Mouse (Mus musculus) thymus, postnatal 4 days (tissue): Measurements from ENCODE around the gene Cyp3a13.
"Not testable (repeated sequence)": the region's sequence is repeated elsewhere in the genome, so short reads cannot be mapped to it uniquely, and the experiment has no call there.

ENCODE experiments used
- DNase-seq: peaks from one replicate; pipeline ENCODE4 v3.0.0; 2021

The Cyp3a13 gene

DNA sequence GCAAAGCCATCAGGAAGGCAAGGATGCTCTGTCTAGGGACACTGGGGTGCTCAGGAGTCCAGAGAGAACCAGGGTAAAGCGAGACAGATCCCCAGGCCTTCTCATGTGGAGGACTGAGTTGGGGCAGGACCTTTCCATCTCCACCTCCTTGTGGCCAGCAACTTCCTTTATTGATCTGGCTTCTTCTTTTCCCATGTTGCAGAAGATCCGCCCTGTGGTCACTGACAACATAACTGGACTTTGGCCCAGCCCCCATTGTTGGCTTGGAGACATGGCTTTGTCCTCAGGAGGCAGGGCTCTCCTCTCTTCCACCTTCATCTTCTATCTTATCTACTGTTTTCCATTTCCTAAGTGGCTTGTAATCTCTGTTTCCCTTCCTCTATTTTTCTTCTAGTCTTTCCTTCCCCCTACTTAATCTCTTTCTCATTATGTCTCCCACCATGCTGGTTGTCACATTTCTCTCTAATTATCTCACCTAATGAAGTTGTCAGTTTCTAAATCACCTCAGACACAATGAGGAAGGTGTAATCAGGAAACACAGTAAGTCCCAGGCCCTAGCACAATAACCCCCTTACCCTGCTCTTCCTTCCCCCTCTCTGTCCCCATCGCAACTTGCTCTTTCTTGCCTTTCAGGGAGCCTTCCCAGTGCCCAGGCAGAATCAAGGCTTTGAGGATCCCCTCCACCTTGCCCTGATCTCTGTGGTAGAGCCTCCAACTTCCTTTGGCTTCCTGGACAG is 49.6 kb downstream of the Cyp3a13 start, which contains the start of gene Pilrb2:
Pilrb2 (minus strand) TSS at position 172 of the 737 bp plus-strand sequence.
- DNase-seq: not testable (repeated sequence)

DNA sequence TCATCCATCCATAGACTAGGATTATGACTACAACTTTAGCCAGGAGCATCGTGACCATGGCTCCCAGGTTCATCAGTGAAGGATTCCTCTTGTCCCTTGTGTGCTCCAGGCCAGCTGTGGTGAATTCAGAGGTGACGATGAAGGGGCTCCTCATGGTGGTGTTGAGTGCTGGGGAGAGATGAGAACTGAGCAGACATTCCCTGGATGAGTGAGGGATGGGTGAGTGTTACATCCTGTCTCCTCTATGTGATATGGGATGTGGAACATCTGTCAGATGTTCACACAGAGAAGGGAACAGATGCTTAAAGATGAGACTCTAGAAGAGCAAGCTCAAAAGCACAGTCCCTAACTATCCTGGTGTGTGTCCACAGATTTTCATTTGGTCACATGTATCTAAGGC is 52.8 kb downstream of the Cyp3a13 start:
- DNase-seq: not testable (repeated sequence)

DNA sequence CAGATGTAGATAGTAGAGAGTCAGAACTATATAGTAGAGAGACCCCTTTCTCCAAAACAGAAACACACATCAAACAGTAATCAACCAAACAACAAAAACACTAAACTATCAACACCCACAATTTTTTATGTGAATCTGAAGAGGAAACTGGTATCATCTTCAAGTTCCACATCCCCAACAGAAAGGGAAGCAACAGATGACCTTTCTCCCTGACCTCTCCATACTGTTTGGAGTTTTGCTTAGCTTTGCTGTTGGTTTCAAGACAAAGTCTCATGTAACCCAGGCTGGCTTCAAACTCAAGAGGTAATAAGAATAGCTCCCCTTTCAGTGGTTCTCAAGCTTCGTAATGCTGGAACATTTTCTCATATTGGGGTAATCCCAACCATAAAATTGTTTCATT is 57.4 kb downstream of the Cyp3a13 start:
- DNase-seq: not testable (repeated sequence)

GRCm38 (mm10) chr5:137857960-137858710 is 63.3 kb downstream of the Cyp3a13 start, which contains the start of gene Pilrb1:
Pilrb1 (minus strand) TSS chr5:137858106.
- not testable (repeated sequence) for DNase-seq

GRCm38 (mm10) chr5:137856870-137857269 is 64.5 kb downstream of the Cyp3a13 start:
- DNase-seq: not testable (repeated sequence)

- DNase-seq: not testable (repeated sequence)
These were observed 66.5 kb downstream of the Cyp3a13 start for GRCm38 (mm10) chr5:137854907-137855306.

DNA sequence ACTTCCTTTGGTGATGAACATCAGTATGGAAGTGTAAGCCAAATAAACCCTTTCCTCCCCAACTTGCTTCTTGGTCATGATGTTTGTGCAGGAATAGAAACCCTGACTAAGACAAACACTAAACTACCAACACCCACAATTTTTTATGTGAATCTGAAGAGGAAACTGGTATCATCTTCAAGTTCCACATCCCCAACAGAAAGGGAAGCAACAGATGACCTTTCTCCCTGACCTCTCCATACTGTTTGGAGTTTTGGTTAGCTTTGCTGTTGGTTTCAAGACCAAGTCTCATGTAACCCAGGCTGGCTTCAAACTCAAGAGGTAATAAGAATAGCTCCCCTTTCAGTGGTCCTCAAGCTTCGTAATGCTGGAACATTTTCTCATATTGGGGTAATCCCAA is 71.1 kb downstream of the Cyp3a13 start:
- not testable (repeated sequence) for DNase-seq
